Mouse (Mus musculus) right cerebral cortex, postnatal 4 days (tissue): ENCODE results near the gene Cpvl.

Experiments
- DNase-seq: peaks from one replicate; pipeline ENCODE4 v3.0.0-alpha.2; 2022

The Cpvl gene

GRCm38 (mm10) chr6:53978571-53978970 is at the start of gene Cpvl:
Gene Cpvl (minus strand): TSS chr6:53978671.
- no peak for DNase-seq

DNA sequence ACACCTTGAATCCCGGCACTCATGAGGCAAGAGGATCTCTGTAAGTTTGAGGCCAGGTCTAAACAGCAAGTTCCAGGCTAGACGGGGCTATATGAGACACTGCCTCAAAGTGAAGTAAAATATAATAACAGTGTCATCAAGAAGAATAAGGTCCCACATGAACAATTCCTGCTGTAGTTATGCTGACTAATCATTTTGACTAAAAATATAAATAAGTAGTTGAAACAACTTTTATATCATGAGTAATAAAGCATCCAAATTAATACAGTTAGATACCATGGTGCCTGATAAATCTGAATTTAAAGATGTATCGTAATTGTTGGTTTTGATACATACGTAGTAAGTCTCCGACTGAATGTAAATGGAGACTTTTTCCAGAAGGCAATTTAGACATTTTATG is 45.4 kb upstream of the Cpvl start:
- DNase-seq = no peak

GRCm38 (mm10) chr6:54021123-54021789 is 42.8 kb upstream of the Cpvl start:
- DNase-seq = no peak

GRCm38 (mm10) chr6:54018861-54019260 is 40.4 kb upstream of the Cpvl start:
- DNase-seq = no peak

- DNase-seq = no peak
These were observed 39.6 kb upstream of the Cpvl start for GRCm38 (mm10) chr6:54018038-54018437.

DNA sequence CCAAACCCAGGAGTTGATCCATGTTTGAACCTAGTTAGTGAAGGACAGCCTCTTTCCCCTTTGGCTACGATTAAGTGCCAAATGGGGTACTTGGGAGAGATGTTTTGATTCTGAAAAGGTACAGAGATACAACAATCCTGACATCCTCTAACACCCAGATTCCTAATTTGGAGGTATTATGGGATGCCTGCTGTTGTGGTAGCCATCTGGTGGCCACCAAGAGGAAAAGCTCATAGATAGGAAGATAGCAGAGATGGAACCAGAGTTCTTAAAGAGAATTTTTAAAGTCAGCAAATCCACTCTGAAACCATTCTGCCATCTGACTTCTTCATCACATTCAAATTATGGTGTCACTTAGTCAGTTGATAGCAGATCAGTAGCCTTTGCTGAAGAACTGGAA is 33.7 kb upstream of the Cpvl start:
- DNase-seq = no peak

- no peak for DNase-seq
These were observed 31.9 kb upstream of the Cpvl start for GRCm38 (mm10) chr6:54010362-54010761.

DNA sequence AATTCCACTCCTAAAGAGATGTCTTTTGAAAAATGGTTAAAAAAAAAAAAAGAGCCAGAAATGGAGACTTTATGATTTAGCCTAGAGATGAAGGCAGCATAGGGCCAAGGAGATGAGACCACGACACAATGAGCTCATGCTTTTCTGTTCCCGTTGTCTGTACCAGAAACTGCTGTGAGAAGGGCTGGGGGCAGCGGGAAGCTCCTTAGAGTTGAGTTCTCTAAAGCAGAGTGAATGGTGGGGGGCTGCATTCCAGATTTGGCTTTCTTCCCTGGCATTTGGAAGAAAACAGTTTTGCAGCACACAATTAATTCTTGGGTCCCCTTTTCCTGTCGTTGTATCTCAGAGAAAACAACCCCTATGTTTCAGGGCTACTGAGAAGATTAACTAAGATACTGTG is 30.8 kb upstream of the Cpvl start:
- no peak for DNase-seq

DNA sequence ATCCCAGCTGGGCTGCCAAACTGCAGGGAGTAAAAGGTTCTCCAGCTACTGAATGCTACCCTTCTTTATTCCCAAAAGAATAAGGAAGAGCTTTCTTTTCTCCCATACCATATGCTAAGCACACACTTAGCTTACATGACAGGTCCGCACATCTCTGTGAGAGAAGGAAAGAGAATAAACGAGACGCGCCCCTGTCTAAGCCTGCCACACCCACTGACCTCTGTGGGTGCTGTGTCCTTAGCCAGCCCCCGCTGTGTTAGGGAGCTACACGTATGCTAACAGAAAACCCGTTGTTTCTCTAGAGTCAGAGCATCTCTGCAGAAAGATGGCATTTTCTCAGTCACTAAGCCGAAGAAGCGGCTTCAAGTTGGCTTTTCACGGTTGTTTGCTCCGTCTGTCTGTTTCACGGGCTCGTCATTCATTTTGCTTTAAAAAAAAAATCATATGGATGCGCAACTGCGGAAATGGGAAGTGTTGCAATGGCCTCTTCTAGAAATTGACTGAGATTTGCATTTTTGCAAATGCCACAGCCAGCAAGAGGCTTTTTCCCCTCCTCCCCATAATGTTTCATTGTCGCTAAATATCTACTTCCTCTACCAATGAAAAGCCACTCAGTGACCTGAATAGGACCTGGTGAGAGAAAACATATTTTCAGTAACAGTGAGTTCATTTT is 30.1 kb upstream of the Cpvl start:
- DNase-seq = peak; percentile 12

DNA sequence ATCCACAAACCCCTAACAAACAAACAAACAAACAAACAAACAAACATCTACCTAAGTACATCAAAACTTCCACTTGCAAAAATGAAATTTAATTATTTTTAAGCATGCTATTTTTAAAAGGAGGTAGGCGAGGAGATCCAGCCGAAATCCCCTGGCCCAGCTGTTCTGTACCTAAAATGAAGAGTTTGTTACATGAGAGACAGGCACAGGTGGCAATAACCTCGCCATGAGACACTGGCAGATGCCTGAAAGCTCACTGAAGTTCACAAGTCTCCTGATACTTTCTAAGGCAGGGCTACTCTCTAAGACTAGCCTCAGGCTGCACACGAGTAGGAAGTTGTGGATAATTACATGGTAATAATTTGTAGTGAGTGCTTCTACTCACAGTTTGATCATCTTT is 26.8 kb upstream of the Cpvl start:
- DNase-seq = no peak

- DNase-seq = no peak
These were observed 17.9 kb upstream of the Cpvl start for GRCm38 (mm10) chr6:53996226-53996955.

DNA sequence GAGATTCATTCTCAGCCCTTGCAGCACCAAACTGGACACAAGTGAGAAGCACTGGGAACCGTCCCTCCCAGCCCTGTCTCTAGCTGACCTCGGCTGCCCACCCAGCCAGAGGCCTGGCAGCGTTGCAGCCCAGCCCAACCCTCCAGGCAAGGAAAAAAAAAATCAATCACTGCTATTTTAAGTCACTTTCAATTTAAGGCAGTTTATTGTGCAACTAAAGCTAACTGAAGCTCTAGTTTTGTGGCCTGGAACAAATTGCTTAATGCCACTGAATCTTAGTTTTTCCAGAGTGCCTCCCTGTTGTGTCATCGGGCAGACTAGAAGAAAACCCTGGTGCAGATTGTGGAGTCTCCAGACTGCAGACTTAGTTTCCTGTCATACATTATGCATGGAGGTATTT is 17.0 kb upstream of the Cpvl start:
- no peak for DNase-seq

- no peak for DNase-seq
These were observed 13.9 kb upstream of the Cpvl start for GRCm38 (mm10) chr6:53992386-53992785.

DNA sequence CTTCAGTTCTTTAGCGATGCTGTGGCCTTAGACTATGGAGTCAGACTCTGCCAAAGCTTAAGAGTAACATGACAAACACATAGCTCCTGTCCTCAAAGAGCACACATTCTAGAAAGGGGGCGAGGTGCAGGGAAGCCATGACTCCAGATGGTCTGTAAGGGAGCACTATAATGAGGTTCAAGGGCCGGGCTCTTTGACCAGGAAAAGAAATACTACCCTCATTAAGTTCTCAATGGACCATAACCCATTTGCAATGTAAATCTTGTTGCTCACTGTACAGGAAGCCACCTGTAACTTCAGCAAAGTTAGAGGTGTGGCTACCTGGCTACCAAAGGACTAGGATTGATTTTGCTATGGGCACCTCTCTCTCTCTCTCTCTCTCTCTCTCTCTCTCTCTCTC is 8.8 kb upstream of the Cpvl start:
- no peak for DNase-seq

- no peak for DNase-seq
These were observed 8.0 kb upstream of the Cpvl start for GRCm38 (mm10) chr6:53986273-53986985.

DNA sequence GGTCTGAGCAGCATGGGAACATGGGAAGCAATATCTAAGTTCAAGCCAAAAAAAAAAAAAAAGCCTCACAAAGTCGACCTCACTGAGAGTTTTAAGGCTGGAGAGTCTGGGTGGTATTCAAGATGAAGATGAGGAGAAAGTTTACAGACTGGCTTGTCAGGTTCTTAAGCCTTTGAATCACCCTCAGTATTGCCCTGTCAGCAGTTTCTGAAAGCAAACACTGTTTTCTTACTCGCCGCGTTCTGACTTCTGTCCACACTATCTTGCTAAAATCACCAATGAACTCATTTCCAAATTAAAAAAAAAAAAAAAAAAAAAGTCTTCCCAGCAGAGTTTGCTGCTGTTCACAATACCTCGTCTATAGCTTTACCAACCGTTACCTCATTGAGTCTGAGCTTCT is 5.3 kb upstream of the Cpvl start:
- DNase-seq = no peak

- no peak for DNase-seq
These were observed 4.1 kb upstream of the Cpvl start for GRCm38 (mm10) chr6:53982612-53983011.

- no peak for DNase-seq
These were observed 3.7 kb upstream of the Cpvl start for GRCm38 (mm10) chr6:53982047-53982600.

- DNase-seq = no peak
These were observed 2.5 kb upstream of the Cpvl start for GRCm38 (mm10) chr6:53980817-53981480.

- DNase-seq = no peak
These were observed 4.4 kb downstream of the Cpvl start for GRCm38 (mm10) chr6:53974040-53974439.

DNA sequence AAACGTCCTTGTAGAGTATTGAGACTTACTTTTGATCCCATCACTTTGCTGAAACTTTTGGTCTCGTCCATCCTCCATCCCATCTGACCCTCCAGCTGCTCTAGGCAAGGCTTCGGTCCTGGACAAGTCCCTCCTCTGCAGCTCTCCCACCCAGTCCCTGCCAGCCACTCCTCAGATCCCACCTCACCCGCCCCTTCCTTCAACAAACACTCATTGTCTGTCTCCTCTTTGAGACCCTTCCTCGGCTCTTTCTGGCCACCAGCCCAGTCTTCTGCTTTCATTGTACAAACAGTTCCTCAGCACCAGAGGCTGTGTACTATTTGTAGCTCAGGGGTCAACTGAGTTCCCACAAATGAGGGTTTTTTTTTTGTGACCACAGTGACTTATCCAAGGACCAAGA is 5.0 kb downstream of the Cpvl start:
- peak; percentile 54 for DNase-seq

- no peak for DNase-seq
These were observed 6.2 kb downstream of the Cpvl start for GRCm38 (mm10) chr6:53972238-53972743.
